9 mouse cellular contexts compared by ENCODE assay signal in the genomic region with DNA sequence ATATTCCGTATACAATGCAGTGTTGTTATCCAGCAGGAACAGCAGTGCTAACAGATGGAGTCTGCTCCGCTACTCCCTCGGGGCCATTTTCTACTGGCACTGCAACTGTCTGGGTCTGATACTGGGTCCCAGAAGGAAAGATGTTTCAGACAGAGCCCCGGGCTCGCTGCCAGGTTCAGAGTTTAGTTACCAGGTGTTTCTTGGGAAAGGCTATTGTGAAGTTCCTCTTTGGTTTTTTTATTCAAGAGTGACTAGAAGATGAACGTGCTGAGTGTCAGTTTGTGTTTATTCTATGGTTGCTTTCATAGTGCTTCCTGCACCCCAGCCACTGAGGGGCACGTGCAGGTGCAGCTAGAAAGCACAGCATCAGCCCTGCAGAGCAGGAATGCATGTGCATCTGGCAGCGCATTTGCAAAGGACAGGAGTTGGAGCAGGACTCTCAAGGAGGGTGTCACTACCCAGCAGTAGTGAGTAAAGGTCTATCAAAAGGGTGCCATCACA. TPM values are rescaled to one million over a fixed set of nuclear protein-coding genes. Genes with fewer than 3 reads are reported as not detected.
DNase-seq lines count a peak whose midpoint lies in the region; ATAC-seq and TF ChIP-seq lines count a peak whose summit lies in the region.
"Had no signal": no experiment of that assay in that cellular context is flagged by ENCODE, and none has a peak within 500 bp of the region (broad histone marks: within the 10 kb centered on the region; RNA-seq: fewer than 3 reads in every experiment).

No protein-coding gene starts in this region.

- TF ChIP-seq CTCF in heart, adult 2 months (IDR thresholded peaks at IDR 0.05) = no peak

- H3K27ac ChIP-seq in heart, adult 2 months = no peak overlapping the region
- H3K27ac ChIP-seq in embryonic facial prominence, embryonic 14.5 days (replicated peaks; ENCODE audit: low read depth, low read length) = peak overlapping the region; percentile 39; the same call in 1 of the 2 replicates
- 0 out of 2 replicates have a peak overlapping the region, but pooled peaks have one; percentile 10 for H3K27ac ChIP-seq in limb, embryonic 10.5 days

- no peaks in the 10 kb centered on the region for H3K79me2 ChIP-seq in heart, adult 2 months (replicated peaks; ENCODE audit: control insufficient read depth, insufficient read depth, low read length)

- DNase-seq in heart, adult 2 months = peak; percentile 51 to 53
- DNase-seq in heart, postnatal 25 days (ENCODE audit: low spot score) = no peak
- DNase-seq in 3T3-L1 (ENCODE audit: low read depth, low spot score) = peak; percentile 25
- DNase-seq in embryonic facial prominence, embryonic 14.5 days (ENCODE audit: low spot score) = peak; percentile 88
- no peak for DNase-seq in limb, embryonic 10.5 days (ENCODE audit: low spot score)
- DNase-seq in frontal cortex, postnatal 36 days (ENCODE audit: low spot score in 2 of 2) = no peak
- DNase-seq in spleen, postnatal 10 days (ENCODE audit: low spot score in 2 of 2) = no peak
- DNase-seq in adrenal gland, adult 2 months = no peak
- DNase-seq: lung, postnatal 36 days had no signal

- H3K36me3 ChIP-seq in heart, adult 2 months (ENCODE audit: control insufficient read depth, insufficient read depth, low read length) = no peaks in the 10 kb centered on the region; the same call in 1 of the 2 replicates
- H3K36me3 ChIP-seq in embryonic facial prominence, embryonic 14.5 days (ENCODE audit: control insufficient read depth, insufficient read depth, low read length) = no peaks in the 10 kb centered on the region
- H3K36me3 ChIP-seq in limb, embryonic 10.5 days = no peaks in the 10 kb centered on the region

- H3K4me2 ChIP-seq in embryonic facial prominence, embryonic 14.5 days (ENCODE audit: low read depth, low read length) = no peak overlapping the region

- intact Hi-C loops in heart, adult 2 months (cut with DNase I) = no loop called here
- intact Hi-C loops in heart, postnatal 25 days (cut with DNase I) = no loop called here

- H3K27me3 ChIP-seq in heart, adult 2 months (ENCODE audit: control insufficient read depth, insufficient read depth, low read length) = no peaks in the 10 kb centered on the region
- H3K27me3 ChIP-seq in embryonic facial prominence, embryonic 14.5 days (replicated peaks; ENCODE audit: control insufficient read depth, insufficient read depth, low read length) = no peaks in the 10 kb centered on the region; the same call in 1 of the 2 replicates
- no peaks in the 10 kb centered on the region for H3K27me3 ChIP-seq in limb, embryonic 10.5 days (ENCODE audit: low read depth, poor library complexity, severe bottlenecking)

- TF ChIP-seq POLR2A in heart, adult 2 months (IDR thresholded peaks at IDR 0.05; ENCODE audit: insufficient read depth, low read depth, low read length) = no peak

- WGBS in heart, adult 2 months = 40% methylated on average over 8 of the region's 8 CpGs
- 27% methylated on average over 8 of the region's 8 CpGs for WGBS in embryonic facial prominence, embryonic 14.5 days
- WGBS in limb, embryonic 10.5 days = 83% methylated on average over 8 of the region's 8 CpGs

- H3K9me3 ChIP-seq in embryonic facial prominence, embryonic 14.5 days (ENCODE audit: control insufficient read depth, low read length) = no peaks in the 10 kb centered on the region
- no peaks in the 10 kb centered on the region for H3K9me3 ChIP-seq in limb, embryonic 10.5 days (replicated peaks)

- H3K4me3 ChIP-seq in heart, adult 2 months = no peak overlapping the region
- no peak overlapping the region for H3K4me3 ChIP-seq in embryonic facial prominence, embryonic 14.5 days (ENCODE audit: low read depth, low read length)
- H3K4me3 ChIP-seq in limb, embryonic 10.5 days = no peak overlapping the region

- H3K4me1 ChIP-seq in heart, adult 2 months (ENCODE audit: control insufficient read depth, insufficient read depth, low read length) = peaks cover 5% of the 10 kb centered on the region
- peaks cover 16% of the 10 kb centered on the region for H3K4me1 ChIP-seq in embryonic facial prominence, embryonic 14.5 days (ENCODE audit: control insufficient read depth, insufficient read depth, low read length)
- H3K4me1 ChIP-seq in limb, embryonic 10.5 days = peaks cover 55% of the 10 kb centered on the region

- no peak overlapping the region for H3K9ac ChIP-seq in heart, adult 2 months (ENCODE audit: low read depth, low read length)
- H3K9ac ChIP-seq in embryonic facial prominence, embryonic 14.5 days (ENCODE audit: low read depth, low read length) = no peak overlapping the region

- ATAC-seq in embryonic facial prominence, embryonic 14.5 days (ENCODE audit: low read depth) = peak; percentile 88

- TF ChIP-seq EP300 in heart, adult 2 months (IDR thresholded peaks at IDR 0.05; ENCODE audit: insufficient read depth, low read depth, low read length) = no peak

RNA-seq across cellular contexts. Expression of a gene that starts 47.5 kb away (rescaled TPM):
- total RNA-seq in heart, adult 2 months (2021) = 1 to 10 TPM; 3.8 to 4.0 TPM
- 8.0 and 11.7 TPM in 2 replicates for polyA plus RNA-seq in heart, adult 2 months (2012; rRNA removed)
- 1 to 10 TPM; 5.2 to 5.5 TPM for total RNA-seq in heart, postnatal 25 days (2021)
- polyA plus RNA-seq in embryonic facial prominence, embryonic 14.5 days (2014; fragmentation: Nextera tagmentation; extraction: Ambion mirVana) = 13.3 and 13.4 TPM in 2 replicates
- 8.6 and 10.8 TPM in 2 replicates for polyA plus RNA-seq in limb, embryonic 10.5 days (2016; fragmentation: Nextera tagmentation; extraction: Ambion mirVana)
- total RNA-seq in adrenal gland, adult 2 months (2021) = 1 to 10 TPM; 5.9 to 8.5 TPM
- 8.3 and 8.9 TPM in 2 replicates for polyA plus RNA-seq in adrenal gland, adult 2 months (2012; rRNA removed)

RNA-seq across cellular contexts. Expression of a gene that starts 47.6 kb away (rescaled TPM):
- total RNA-seq in heart, adult 2 months (2021) = 10 to 100 TPM; 51.8 to 52.4 TPM
- 16.0 and 29.7 TPM in 2 replicates for polyA plus RNA-seq in heart, adult 2 months (2012; rRNA removed)
- 10 to 100 TPM; 40.0 to 46.7 TPM for total RNA-seq in heart, postnatal 25 days (2021)
- 15.4 and 20.7 TPM in 2 replicates for polyA plus RNA-seq in embryonic facial prominence, embryonic 14.5 days (2014; fragmentation: Nextera tagmentation; extraction: Ambion mirVana)
- 23.3 and 24.5 TPM in 2 replicates for polyA plus RNA-seq in limb, embryonic 10.5 days (2016; fragmentation: Nextera tagmentation; extraction: Ambion mirVana)
- total RNA-seq in adrenal gland, adult 2 months (2021) = 10 to 100 TPM; 12.0 to 15.4 TPM
- polyA plus RNA-seq in adrenal gland, adult 2 months (2012; rRNA removed) = 1.6 and 1.8 TPM in 2 replicates

Comparison
In these comparisons a context has a peak if more than half of its experiments do, and no peak if none do; other contexts are left out.
1. DNase-seq: peak in heart, adult 2 months (2 of 2), 3T3-L1 (single experiment) and embryonic facial prominence, embryonic 14.5 days (single experiment); none in heart, postnatal 25 days (single experiment), limb, embryonic 10.5 days (single experiment), frontal cortex, postnatal 36 days (0 of 2), spleen, postnatal 10 days (0 of 2) and adrenal gland, adult 2 months (single experiment).